In genomic region chr4:107937338-107937737, GRCm38 (mm10) we compare ENCODE assay signal across 9 mouse cellular contexts. TPM values are rescaled to one million over a fixed set of nuclear protein-coding genes. Genes with fewer than 3 reads are reported as not detected.
DNase-seq lines count a peak whose midpoint lies in the region; ATAC-seq and TF ChIP-seq lines count a peak whose summit lies in the region.
"Had no signal": no experiment of that assay in that cellular context is flagged by ENCODE, and none has a peak within 500 bp of the region (broad histone marks: within the 10 kb centered on the region; RNA-seq: fewer than 3 reads in every experiment).

No protein-coding gene starts in this region.

- DNase-seq in midbrain, embryonic 11.5 days (ENCODE audit: low spot score, missing footprints): peak; percentile 88
- DNase-seq in cerebellum, postnatal 14 days: peak; percentile 80 to 89
- peak; percentile 59 for DNase-seq in gastrocnemius, adult 18-20 months (ENCODE audit: low spot score)
- DNase-seq in kidney, adult 2 months: peak; percentile 69
- peak; percentile 72 to 76 for DNase-seq in left cerebral cortex, postnatal 25 days (ENCODE audit: low spot score in 2 of 2)
- peak; percentile 59 for DNase-seq in thymus, adult 2 months

- H3K4me2 ChIP-seq in midbrain, embryonic 11.5 days: no peak overlapping the region
- no peak overlapping the region for H3K4me2 ChIP-seq in midbrain, embryonic 15.5 days
- H3K4me2 ChIP-seq: midbrain, embryonic 12.5 days had no signal

- no peaks in the 10 kb centered on the region for H3K4me1 ChIP-seq in midbrain, embryonic 11.5 days (ENCODE audit: control insufficient read depth, insufficient read depth, low read length)
- no peaks in the 10 kb centered on the region for H3K4me1 ChIP-seq in midbrain, embryonic 15.5 days
- no peaks in the 10 kb centered on the region for H3K4me1 ChIP-seq in kidney, adult 2 months (ENCODE audit: control insufficient read depth, insufficient read depth, low read length)
- peaks cover 10% of the 10 kb centered on the region; the same call in 1 of the 2 replicates for H3K4me1 ChIP-seq in olfactory bulb, adult 2 months (ENCODE audit: control insufficient read depth, insufficient read depth, low read length)
- peaks cover 18% of the 10 kb centered on the region for H3K4me1 ChIP-seq in thymus, adult 2 months (replicated peaks; ENCODE audit: control insufficient read depth, insufficient read depth, low read length)
- H3K4me1 ChIP-seq: midbrain, embryonic 12.5 days had no signal

- no peaks in the 10 kb centered on the region for H3K9me3 ChIP-seq in midbrain, embryonic 11.5 days (ENCODE audit: control insufficient read depth, low read length)
- H3K9me3 ChIP-seq in midbrain, embryonic 15.5 days: no peaks in the 10 kb centered on the region
- H3K9me3 ChIP-seq: midbrain, embryonic 12.5 days had no signal

- intact Hi-C loops in left cerebral cortex, postnatal 25 days (cut with DNase I): loop anchor here (5.0 kb wide), 3 partner anchors 135 to 390 kb away; partner anchors contain the start of gene Coa7

- peak; percentile 61 for TF ChIP-seq CTCF in kidney, adult 2 months (conservative IDR thresholded peaks at IDR 0.05; ENCODE audit: insufficient read depth, insufficient read length, low read depth, low read length)
- 0 out of 2 replicates have a peak, but pooled peaks have one; percentile 21 for TF ChIP-seq CTCF in olfactory bulb, adult 2 months (IDR thresholded peaks at IDR 0.05; ENCODE audit: insufficient read depth, low read depth, low read length)
- peak; percentile 59; the same call in 1 of the 2 replicates for TF ChIP-seq CTCF in thymus, adult 2 months (IDR thresholded peaks at IDR 0.05; ENCODE audit: borderline replicate concordance, control insufficient read depth, extremely low read depth, insufficient read depth, low read length, poor library complexity)

- no peak overlapping the region for H3K27ac ChIP-seq in midbrain, embryonic 11.5 days (ENCODE audit: low read depth, low read length)
- H3K27ac ChIP-seq in midbrain, embryonic 15.5 days: no peak overlapping the region
- no peak overlapping the region for H3K27ac ChIP-seq in kidney, adult 2 months (ENCODE audit: insufficient read depth, low read depth, low read length)
- peak overlapping the region; percentile 73; the same call in 1 of the 2 replicates for H3K27ac ChIP-seq in olfactory bulb, adult 2 months (ENCODE audit: insufficient read depth, low read depth, low read length)
- H3K27ac ChIP-seq in thymus, adult 2 months (ENCODE audit: control insufficient read depth, insufficient read depth, low read length): no peak overlapping the region
- H3K27ac ChIP-seq: midbrain, embryonic 12.5 days had no signal

- 29% methylated on average over 6 of the region's 6 CpGs for WGBS in midbrain, embryonic 11.5 days
- WGBS in midbrain, embryonic 15.5 days: 27% methylated on average over 6 of the region's 6 CpGs
- 19% methylated on average over 6 of the region's 6 CpGs for WGBS in kidney, adult 2 months
- 7% methylated on average over 6 of the region's 6 CpGs for WGBS in olfactory bulb, adult 2 months
- 36% methylated on average over 6 of the region's 6 CpGs for WGBS in thymus, adult 2 months

- H3K36me3 ChIP-seq in midbrain, embryonic 11.5 days (ENCODE audit: control insufficient read depth, insufficient read depth, low read length): no peaks in the 10 kb centered on the region
- no peaks in the 10 kb centered on the region for H3K36me3 ChIP-seq in midbrain, embryonic 15.5 days (replicated peaks)
- H3K36me3 ChIP-seq in kidney, adult 2 months (ENCODE audit: control insufficient read depth, insufficient read depth, low read length): no peaks in the 10 kb centered on the region
- no peaks in the 10 kb centered on the region for H3K36me3 ChIP-seq in thymus, adult 2 months (ENCODE audit: control insufficient read depth, insufficient read depth, low read length)
- H3K36me3 ChIP-seq: midbrain, embryonic 12.5 days had no signal

- H3K4me3 ChIP-seq in midbrain, embryonic 11.5 days (ENCODE audit: low read depth, low read length): no peak overlapping the region
- H3K4me3 ChIP-seq in midbrain, embryonic 15.5 days: no peak overlapping the region
- no peak overlapping the region for H3K4me3 ChIP-seq in kidney, adult 2 months (ENCODE audit: insufficient read depth, low read depth, low read length)
- H3K4me3 ChIP-seq in olfactory bulb, adult 2 months (ENCODE audit: insufficient read depth, low read depth, low read length): no peak overlapping the region
- H3K4me3 ChIP-seq in thymus, adult 2 months (ENCODE audit: control insufficient read depth, insufficient read depth, low read length): no peak overlapping the region
- H3K4me3 ChIP-seq: midbrain, embryonic 12.5 days had no signal

- no peak for ATAC-seq in midbrain, embryonic 11.5 days (ENCODE audit: low FRiP score)
- ATAC-seq in midbrain, embryonic 15.5 days (replicated peaks): no peak

- no peaks in the 10 kb centered on the region for H3K27me3 ChIP-seq in midbrain, embryonic 11.5 days (ENCODE audit: control insufficient read depth, insufficient read depth, low read length)
- no peaks in the 10 kb centered on the region for H3K27me3 ChIP-seq in midbrain, embryonic 15.5 days (replicated peaks)
- no peaks in the 10 kb centered on the region for H3K27me3 ChIP-seq in kidney, adult 2 months (replicated peaks; ENCODE audit: control insufficient read depth, insufficient read depth, low read length)
- H3K27me3 ChIP-seq in thymus, adult 2 months (ENCODE audit: control insufficient read depth, insufficient read depth, low read length): no peaks in the 10 kb centered on the region
- H3K27me3 ChIP-seq: midbrain, embryonic 12.5 days had no signal

- TF ChIP-seq POLR2A in kidney, adult 2 months (IDR thresholded peaks at IDR 0.05; ENCODE audit: low read depth, low read length): no peak
- TF ChIP-seq POLR2A in olfactory bulb, adult 2 months (IDR thresholded peaks at IDR 0.05; ENCODE audit: insufficient read depth, low read depth, low read length): no peak
- TF ChIP-seq POLR2A in thymus, adult 2 months (IDR thresholded peaks at IDR 0.05; ENCODE audit: control insufficient read depth, extremely low read depth, insufficient read depth, low read length, poor library complexity): no peak

- no peak overlapping the region for H3K9ac ChIP-seq in midbrain, embryonic 11.5 days (ENCODE audit: low read length)
- H3K9ac ChIP-seq in midbrain, embryonic 15.5 days: no peak overlapping the region
- H3K9ac ChIP-seq: midbrain, embryonic 12.5 days had no signal

RNA-seq across cellular contexts. Expression of gene Cpt2, which starts 13.9 kb away (rescaled TPM):
- 34.2 and 35.5 TPM in 2 replicates for polyA plus RNA-seq in midbrain, embryonic 11.5 days (2014; fragmentation: Nextera tagmentation; extraction: Ambion mirVana)
- polyA plus RNA-seq in midbrain, embryonic 15.5 days (2015; fragmentation: Nextera tagmentation; extraction: Ambion mirVana): 13.9 and 17.0 TPM in 2 replicates
- 10 to 100 TPM; 64.3 to 67.2 TPM for total RNA-seq in gastrocnemius, adult 18-20 months (2021)
- 169 and 173 TPM in 2 replicates for polyA plus RNA-seq in kidney, adult 2 months (2012; rRNA removed)
- 1 to 10 TPM; 5.4 to 5.5 TPM for total RNA-seq in left cerebral cortex, postnatal 25 days (2021)
- not detected in 2 replicates for polyA plus RNA-seq in olfactory bulb, adult 2 months (2012; ENCODE audit: insufficient read depth, insufficient read length, low replicate concordance, missing spikeins)
- 46.6 and 75.0 TPM in 2 replicates for polyA plus RNA-seq in thymus, adult 2 months (2012; rRNA removed)

RNA-seq across cellular contexts. Expression of gene Slc1a7, which starts 30.8 kb away (rescaled TPM):
- polyA plus RNA-seq in midbrain, embryonic 11.5 days (2014; fragmentation: Nextera tagmentation; extraction: Ambion mirVana): not detected in 2 replicates
- 0.09 TPM in 1 of 2 replicates, not detected in the other for polyA plus RNA-seq in midbrain, embryonic 15.5 days (2015; fragmentation: Nextera tagmentation; extraction: Ambion mirVana)
- under 1 TPM in 1 of 2 experiments, not detected in 1; 0.14 TPM for total RNA-seq in gastrocnemius, adult 18-20 months (2021)
- polyA plus RNA-seq in kidney, adult 2 months (2012; rRNA removed): 0.03 and 0.16 TPM in 2 replicates
- total RNA-seq in left cerebral cortex, postnatal 25 days (2021): 1 to 10 TPM in 1 of 2 experiments, under 1 TPM in 1; 0.85 to 1.1 TPM
- polyA plus RNA-seq in olfactory bulb, adult 2 months (2012; ENCODE audit: insufficient read depth, insufficient read length, low replicate concordance, missing spikeins): not detected in 2 replicates
- polyA plus RNA-seq in thymus, adult 2 months (2012; rRNA removed): 0.18 and 0.23 TPM in 2 replicates
- polyA plus RNA-seq: midbrain, embryonic 12.5 days had no signal

RNA-seq across cellular contexts. Expression of gene 0610037L13Rik, which starts 47.7 kb away (rescaled TPM):
- polyA plus RNA-seq in midbrain, embryonic 11.5 days (2014; fragmentation: Nextera tagmentation; extraction: Ambion mirVana): 130 and 134 TPM in 2 replicates
- 92.4 and 96.4 TPM in 2 replicates for polyA plus RNA-seq in midbrain, embryonic 15.5 days (2015; fragmentation: Nextera tagmentation; extraction: Ambion mirVana)
- 10 to 100 TPM; 40.5 to 53.7 TPM for total RNA-seq in gastrocnemius, adult 18-20 months (2021)
- 36.4 and 45.9 TPM in 2 replicates for polyA plus RNA-seq in kidney, adult 2 months (2012; rRNA removed)
- total RNA-seq in left cerebral cortex, postnatal 25 days (2021): 10 to 100 TPM; 61.0 to 70.7 TPM
- polyA plus RNA-seq in olfactory bulb, adult 2 months (2012; ENCODE audit: insufficient read depth, insufficient read length, low replicate concordance, missing spikeins): not detected in 2 replicates
- 24.0 and 29.7 TPM in 2 replicates for polyA plus RNA-seq in thymus, adult 2 months (2012; rRNA removed)

RNA-seq across cellular contexts. Expression of gene Magoh, which starts 57.8 kb away (rescaled TPM):
- 268 and 272 TPM in 2 replicates for polyA plus RNA-seq in midbrain, embryonic 11.5 days (2014; fragmentation: Nextera tagmentation; extraction: Ambion mirVana)
- 95.6 and 103 TPM in 2 replicates for polyA plus RNA-seq in midbrain, embryonic 15.5 days (2015; fragmentation: Nextera tagmentation; extraction: Ambion mirVana)
- total RNA-seq in gastrocnemius, adult 18-20 months (2021): 10 to 100 TPM; 25.6 to 32.3 TPM
- 43.9 and 68.8 TPM in 2 replicates for polyA plus RNA-seq in kidney, adult 2 months (2012; rRNA removed)
- total RNA-seq in left cerebral cortex, postnatal 25 days (2021): 10 to 100 TPM; 36.1 to 38.8 TPM
- polyA plus RNA-seq in olfactory bulb, adult 2 months (2012; ENCODE audit: insufficient read depth, insufficient read length, low replicate concordance, missing spikeins): not detected in 2 replicates
- 54.9 and 55.6 TPM in 2 replicates for polyA plus RNA-seq in thymus, adult 2 months (2012; rRNA removed)
